Mouse (Mus musculus): ENCODE measurements at regions not wholly inside any gene's neighbourhood (a gene's known extent, or its start where the extent isn't known, plus 50 kb on each side); places are given as distances from the start of the nearest gene placed in this dataset.
"Not testable (repeated sequence)": the region's sequence is repeated elsewhere in the genome, so short reads cannot be mapped to it uniquely, and the experiment has no call there.

DNA sequence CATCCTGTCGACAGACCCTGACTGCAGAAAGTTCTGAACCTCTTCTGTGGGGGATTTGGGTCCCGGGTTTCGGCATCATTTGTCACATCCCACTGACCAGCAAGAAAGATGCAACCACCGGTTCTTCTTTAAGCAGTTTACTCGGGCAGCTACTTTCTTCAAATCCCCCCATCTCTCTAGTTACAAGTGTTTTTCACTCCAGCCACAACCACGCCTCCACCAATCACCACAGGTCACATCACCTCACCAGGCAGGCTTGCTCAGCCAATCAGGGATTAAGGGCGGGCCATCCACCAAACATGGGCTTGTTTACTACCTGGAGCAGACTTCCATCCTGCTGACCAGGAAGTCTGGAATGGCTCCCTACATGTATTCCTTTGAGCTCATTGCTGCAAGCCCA, 119.6 kb downstream of the Tnfsf18 start:
- not testable (repeated sequence) for DNase-seq

- DNase-seq, result not testable (repeated sequence)
Observed at GRCm38 (mm10) chr1:161613658-161614057, 119.2 kb downstream of the Tnfsf18 start.

GRCm38 (mm10) chr1:161607446-161607845, 113.0 kb downstream of the Tnfsf18 start:
- DNase-seq, result no peak

- no peak for DNase-seq
Observed at GRCm38 (mm10) chr1:161602150-161602549, 107.7 kb downstream of the Tnfsf18 start.

GRCm38 (mm10) chr1:161601167-161601566, 106.7 kb downstream of the Tnfsf18 start:
- no peak for DNase-seq

GRCm38 (mm10) chr1:161598167-161598566, 103.7 kb downstream of the Tnfsf18 start:
- no peak for DNase-seq

GRCm38 (mm10) chr1:161576530-161576929, 82.1 kb downstream of the Tnfsf18 start:
- peak; percentile 9 to 18 for DNase-seq

DNA sequence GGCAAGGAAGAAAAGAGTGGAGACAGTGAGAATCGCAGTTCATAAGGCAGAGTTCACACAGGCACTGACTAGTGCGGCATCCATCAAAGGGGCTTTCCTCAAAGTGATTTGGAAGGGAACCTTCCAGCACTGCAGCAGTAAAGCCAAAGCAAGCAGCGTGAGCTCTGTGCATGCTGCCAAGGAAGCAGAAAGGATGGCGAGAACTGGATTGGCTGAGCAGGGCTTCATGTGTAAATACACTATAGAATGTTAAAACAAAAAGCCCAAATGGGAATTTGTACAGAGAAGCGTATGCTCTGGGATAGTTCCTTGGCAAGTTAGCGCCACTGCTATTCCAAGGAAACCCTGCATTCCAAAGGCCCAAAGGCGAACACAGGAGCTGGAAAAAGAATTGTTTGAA, 81.5 kb downstream of the Tnfsf18 start:
- no peak for DNase-seq

- DNase-seq, result no peak
Observed at GRCm38 (mm10) chr1:161575171-161575570, 80.7 kb downstream of the Tnfsf18 start.

GRCm38 (mm10) chr1:161570762-161571161, 76.3 kb downstream of the Tnfsf18 start:
- DNase-seq, result no peak

DNA sequence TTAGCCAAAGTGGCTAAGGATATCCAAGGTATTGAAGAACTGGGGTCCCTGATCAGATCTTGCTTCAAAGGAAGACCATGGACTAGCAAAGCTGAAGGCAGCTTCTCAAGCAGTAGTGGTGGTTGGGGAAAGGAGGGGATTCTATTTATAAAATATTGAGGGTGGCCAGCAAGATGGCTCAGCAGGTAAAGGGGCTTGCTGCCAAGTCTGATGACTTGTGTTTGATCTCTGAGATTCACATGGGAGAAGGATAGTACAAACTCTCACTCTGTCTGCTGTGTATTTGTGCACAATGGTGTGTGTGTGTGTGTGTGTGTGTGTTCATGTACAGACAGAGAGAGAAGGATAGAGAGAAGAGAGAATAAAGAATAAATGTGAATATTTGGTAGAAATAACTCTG, 73.4 kb downstream of the Tnfsf18 start:
- no peak for DNase-seq

- DNase-seq, result no peak
Observed at GRCm38 (mm10) chr1:161560368-161560767, 65.9 kb downstream of the Tnfsf18 start.
